Mouse (Mus musculus) cerebellum, adult 8-10 months (tissue): ENCODE results near the gene H2-Q7.
A peak's percentile ranks its signal among the peaks of the same experiment; 100 is the strongest.
"Not testable (repeated sequence)": the region's sequence is repeated elsewhere in the genome, so short reads cannot be mapped to it uniquely, and the experiment has no call there.

Experiments used
- DNase-seq: peaks from one replicate; pipeline ENCODE4 v3.0.0; 2022

Gene H2-Q7

DNA sequence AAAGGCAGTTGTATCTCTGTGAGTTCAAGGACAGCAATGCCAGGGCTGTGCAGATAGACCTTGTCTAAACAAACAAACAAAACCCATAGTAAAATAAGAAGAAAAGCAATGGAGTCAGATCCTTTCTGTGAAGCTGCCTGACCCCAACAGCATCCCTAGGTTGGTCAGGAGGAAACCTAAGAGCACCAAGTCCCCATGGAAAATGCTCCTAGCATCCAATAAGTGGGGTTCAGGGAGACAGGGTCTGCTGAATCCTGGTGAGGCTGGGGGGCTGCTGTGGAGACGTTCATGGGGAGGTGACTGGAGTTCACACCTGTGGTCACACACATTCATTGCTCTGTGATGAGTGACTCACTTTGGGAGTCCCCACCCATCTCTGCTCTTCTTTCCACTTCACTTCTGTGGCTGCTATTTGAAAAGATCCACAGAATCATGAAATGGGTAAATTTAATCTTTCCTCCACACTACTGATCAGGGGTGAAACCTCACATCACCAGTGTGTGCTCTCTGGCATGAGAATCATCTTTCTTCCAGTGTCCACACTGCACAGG lies 1.5 kb upstream of the H2-Q7 start:
- DNase-seq: not testable (repeated sequence)

DNA sequence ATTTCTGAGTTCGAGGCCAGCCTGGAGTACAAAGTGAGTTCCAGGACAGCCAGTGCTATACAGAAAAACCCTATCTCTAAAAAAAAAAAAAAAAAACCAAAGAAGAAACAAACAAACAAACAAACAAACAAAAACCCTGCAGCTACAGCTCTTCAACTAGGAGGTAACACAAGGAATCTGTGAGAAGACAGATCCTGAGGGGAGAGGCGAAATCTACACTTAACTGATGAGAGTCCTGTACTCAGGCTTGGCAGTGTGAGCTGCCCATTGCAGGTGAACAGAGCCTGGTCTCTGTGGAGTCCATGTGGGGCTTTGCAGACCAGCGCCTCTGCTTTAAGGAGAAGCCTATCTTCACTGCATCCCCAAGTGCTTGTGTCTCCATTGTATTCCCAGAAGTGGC lies 560 bp upstream of the H2-Q7 start:
- DNase-seq: not testable (repeated sequence)

- not testable (repeated sequence) for DNase-seq
Measured at GRCm38 (mm10) chr17:35439295-35439747, 366 bp downstream of the H2-Q7 start.

- not testable (repeated sequence) for DNase-seq
Measured at GRCm38 (mm10) chr17:35439925-35440645, 1.1 kb downstream of the H2-Q7 start.

DNA sequence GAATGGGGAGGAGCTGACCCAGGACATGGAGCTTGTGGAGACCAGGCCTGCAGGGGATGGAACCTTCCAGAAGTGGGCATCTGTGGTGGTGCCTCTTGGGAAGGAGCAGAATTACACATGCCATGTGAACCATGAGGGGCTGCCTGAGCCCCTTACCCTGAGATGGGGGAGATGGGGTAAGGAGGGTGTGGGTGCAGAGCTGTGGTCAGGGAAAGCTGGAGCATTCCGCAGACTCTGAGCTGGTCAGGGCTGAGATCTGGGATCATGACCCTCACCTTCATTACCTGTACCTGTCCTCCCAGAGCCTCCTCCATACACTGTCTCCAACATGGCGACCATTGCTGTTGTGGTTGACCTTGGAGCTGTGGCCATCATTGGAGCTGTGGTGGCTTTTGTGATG lies 3.4 kb downstream of the H2-Q7 start:
- not testable (repeated sequence) for DNase-seq

GRCm38 (mm10) chr17:35444510-35444909 lies 5.6 kb downstream of the H2-Q7 start:
- DNase-seq: not testable (repeated sequence)

DNA sequence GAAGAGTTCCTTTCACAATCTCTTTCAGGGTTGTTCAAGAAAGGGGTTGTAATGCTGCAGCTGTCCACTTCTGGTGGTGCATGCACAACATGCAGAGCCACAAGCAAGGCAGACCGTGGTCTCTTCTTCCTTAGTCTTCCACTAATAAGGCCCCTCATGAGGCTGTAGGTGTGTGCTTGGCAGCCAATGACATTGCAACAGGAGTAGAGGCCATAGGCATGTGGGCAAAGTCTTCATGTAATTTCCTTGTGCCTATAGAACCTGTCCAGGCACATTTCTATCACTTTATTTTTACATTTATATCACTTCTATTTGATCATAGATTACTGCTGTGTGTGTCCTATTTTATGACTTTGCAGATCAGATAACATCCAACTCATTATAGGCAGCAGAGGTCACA lies 19.3 kb downstream of the H2-Q7 start:
- DNase-seq: not testable (repeated sequence)

- DNase-seq: not testable (repeated sequence)
Measured at GRCm38 (mm10) chr17:35460513-35461341, 21.8 kb downstream of the H2-Q7 start.

GRCm38 (mm10) chr17:35465651-35466050 lies 26.7 kb downstream of the H2-Q7 start:
- not testable (repeated sequence) for DNase-seq

DNA sequence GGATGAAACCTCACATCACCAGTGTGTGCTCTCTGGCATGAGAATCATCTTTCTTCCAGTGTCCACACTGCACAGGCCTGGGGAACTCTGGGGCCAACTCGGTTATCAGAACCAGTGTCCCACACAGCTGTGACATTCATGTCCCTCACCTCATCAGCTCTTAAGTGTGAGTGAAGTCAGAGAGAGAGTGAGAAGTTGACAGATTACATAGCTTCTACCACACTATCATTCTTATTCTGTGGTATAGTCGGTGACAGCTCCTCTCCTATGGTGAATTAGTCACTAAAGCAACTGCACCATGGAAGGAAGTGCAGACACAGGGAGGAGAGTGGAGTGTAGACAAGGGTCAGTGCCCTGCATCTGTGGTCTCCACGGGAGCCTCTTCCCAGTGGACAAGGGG lies 30.0 kb downstream of the H2-Q7 start:
- DNase-seq: not testable (repeated sequence)

DNA sequence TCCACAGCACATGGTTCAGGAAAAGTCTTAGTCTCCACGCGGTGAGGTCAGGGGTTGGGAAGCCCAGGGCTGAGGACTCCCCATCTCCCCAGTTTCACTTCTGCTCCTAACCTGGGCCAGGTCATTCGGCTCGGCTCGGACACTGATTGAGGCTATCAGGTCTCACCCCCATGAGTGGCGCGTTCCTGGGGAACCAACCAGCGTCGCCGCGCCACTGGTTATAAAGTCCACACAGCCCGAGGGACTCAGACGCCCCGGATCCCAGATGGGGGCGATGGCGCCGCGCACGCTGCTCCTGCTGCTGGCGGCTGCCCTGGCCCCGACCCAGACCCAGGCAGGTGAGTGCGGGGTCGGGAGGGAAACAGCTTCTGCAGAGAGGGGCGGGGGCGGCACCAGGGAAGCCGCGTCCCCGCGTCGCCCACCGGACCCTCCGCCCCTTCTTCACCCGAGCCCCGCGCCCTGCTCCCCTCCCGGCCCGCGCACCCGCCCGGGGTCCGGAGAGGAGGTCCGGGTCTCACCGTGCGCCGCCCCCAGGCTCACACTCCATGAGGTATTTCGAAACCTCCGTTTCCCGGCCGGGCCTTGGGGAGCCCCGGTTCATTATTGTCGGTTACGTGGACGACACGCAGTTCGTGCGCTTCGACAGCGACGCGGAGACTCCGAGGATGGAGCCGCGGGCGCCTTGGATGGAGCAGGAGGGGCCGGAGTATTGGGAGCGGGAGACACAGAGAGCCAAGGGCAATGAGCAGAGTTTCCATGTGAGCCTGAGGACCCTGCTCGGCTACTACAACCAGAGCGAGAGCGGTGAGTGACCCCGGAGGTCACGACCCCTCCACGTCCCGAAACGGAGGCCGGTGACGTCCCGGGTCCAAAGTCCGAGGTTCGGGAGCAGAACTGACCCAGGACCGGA lies 31.1 kb downstream of the H2-Q7 start, which contains the start of gene H2-Q10:
TSS of gene H2-Q10 (plus strand) at position 248 of the 910 bp plus-strand sequence.
- DNase-seq: no peak

GRCm38 (mm10) chr17:35484066-35484465 lies 45.1 kb downstream of the H2-Q7 start:
- DNase-seq: peak; percentile 41

DNA sequence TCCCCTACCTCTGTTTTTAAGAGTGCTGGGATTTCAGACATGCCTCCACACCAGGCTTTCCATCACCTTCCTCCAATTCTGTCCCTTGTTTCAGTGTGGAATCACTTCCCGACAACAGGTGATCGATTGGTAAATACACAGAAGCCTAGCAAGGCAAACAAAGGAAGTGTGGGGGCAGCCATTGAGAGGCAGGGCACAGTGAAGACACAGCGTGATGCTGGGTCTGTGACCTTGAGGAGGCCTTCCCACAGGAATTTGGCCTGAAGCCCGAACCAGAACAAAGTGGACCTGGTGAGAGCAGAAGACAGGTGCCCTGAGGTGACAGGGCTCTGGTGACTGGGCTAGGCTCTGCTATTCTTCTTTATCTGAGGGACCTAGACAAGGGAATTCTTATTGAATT lies 46.7 kb downstream of the H2-Q7 start:
- DNase-seq: no peak

GRCm38 (mm10) chr17:35486726-35487125 lies 47.8 kb downstream of the H2-Q7 start:
- no peak for DNase-seq

DNA sequence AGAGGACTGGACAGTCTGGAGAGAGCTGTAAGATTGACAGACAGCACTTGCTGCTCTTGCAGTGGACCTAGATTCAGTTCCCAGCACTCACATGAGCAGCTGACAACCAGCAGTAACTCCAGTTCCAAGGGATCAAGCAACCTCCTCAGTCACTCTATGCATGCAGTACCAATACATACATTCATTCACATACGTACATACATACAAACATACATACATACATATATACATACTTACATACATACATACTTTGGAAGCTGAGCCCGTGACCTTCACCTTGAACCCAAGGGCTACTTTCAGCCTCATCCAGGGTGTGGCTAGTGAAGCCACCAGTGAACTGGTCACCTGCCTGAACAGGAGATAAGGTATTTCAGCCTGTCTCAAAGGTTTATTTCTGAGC lies 49.1 kb downstream of the H2-Q7 start:
- no peak for DNase-seq

DNA sequence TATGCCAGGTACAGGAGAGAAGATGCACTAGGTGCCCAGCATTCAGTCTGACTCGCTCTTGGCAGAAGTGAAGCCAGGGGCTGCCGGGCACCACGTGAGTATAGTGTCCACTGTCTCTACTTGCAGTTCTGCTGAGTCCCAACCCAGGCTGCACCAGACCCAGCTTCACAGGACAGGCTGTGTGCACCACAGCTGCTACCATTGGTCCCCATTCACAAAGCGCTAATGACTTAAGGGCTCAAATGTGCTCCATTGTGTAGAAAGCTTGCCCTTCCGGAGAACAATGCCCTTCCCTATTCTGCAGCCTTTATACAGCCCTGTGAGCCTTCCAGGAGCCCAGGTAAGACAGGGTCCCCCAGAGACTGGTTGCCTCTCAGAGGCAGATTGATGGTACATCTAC lies 51.4 kb downstream of the H2-Q7 start:
- no peak for DNase-seq
